Mouse (Mus musculus): ENCODE measurements around the gene Cntnap5b. TPM values are rescaled to one million over a fixed set of nuclear protein-coding genes. Genes with fewer than 3 reads are reported as not detected.

Gene Cntnap5b
- total RNA-seq, 1 experiment from 2014 or later, result not detected

- no peak for ATAC-seq (ENCODE audit: extremely low read depth, insufficient number of reproducible peaks, low FRiP score, poor library complexity, severe bottlenecking)
Measured at GRCm38 (mm10) chr1:100122410-100122935, 349.9 kb downstream of the Cntnap5b start.

DNA sequence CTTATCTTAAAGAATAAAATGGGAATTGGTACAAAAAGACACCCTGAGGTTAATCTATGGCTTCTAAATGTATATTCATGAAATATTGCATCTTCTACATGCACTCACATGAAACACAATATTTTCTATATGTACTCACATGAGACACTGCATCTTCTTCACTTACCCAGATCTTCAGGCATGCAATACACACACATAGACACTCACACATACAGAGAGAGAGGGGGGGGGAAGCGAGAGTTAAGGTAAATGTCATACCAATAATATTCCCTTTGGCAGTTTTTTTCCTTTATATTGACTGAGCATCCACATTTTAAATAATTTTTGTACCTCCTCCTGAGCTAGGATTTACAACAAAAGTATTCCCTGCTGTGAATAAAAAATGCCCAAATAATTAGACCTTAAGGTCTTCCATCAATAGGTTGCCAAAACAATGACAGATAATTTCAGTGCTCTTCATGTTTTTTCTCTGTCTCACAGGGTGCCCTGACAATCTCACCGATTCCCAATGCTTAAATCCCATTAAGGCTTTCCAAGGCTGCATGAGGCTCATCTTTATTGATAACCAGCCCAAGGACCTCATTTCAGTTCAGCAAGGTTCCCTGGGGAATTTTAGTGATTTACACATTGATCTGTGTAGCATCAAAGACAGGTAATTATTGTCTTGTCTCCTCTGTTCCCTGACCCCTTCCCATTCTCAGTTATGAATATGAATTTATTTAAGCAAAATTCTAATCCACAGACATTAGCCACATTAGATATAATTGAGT lies 391.2 kb downstream of the Cntnap5b start:
- ATAC-seq (ENCODE audit: extremely low read depth, insufficient number of reproducible peaks, low FRiP score, poor library complexity, severe bottlenecking), result no peak

GRCm38 (mm10) chr1:100171566-100171965 lies 399.0 kb downstream of the Cntnap5b start:
- ATAC-seq (ENCODE audit: extremely low read depth, insufficient number of reproducible peaks, low FRiP score, poor library complexity, severe bottlenecking), result no peak

DNA sequence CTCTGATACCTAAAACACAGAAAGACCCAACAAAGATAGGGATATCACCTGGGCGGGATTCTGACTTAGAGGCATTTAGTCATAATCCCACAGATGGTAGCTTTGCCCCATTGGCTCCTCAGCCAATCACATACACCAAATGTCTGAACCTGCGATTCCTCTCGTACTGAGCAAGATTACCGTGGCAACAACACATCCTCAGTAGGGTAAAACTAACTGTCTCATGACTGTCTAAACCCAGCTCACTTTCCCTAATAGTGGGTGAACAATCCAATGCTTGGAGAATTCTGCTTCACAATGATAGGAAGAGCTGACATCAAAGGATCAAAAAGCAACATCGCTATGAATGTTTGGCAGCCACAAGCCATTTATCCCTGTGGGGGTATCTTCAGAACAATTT lies 407.5 kb downstream of the Cntnap5b start:
- ATAC-seq (ENCODE audit: extremely low read depth, insufficient number of reproducible peaks, low FRiP score, poor library complexity, severe bottlenecking), result no peak

DNA sequence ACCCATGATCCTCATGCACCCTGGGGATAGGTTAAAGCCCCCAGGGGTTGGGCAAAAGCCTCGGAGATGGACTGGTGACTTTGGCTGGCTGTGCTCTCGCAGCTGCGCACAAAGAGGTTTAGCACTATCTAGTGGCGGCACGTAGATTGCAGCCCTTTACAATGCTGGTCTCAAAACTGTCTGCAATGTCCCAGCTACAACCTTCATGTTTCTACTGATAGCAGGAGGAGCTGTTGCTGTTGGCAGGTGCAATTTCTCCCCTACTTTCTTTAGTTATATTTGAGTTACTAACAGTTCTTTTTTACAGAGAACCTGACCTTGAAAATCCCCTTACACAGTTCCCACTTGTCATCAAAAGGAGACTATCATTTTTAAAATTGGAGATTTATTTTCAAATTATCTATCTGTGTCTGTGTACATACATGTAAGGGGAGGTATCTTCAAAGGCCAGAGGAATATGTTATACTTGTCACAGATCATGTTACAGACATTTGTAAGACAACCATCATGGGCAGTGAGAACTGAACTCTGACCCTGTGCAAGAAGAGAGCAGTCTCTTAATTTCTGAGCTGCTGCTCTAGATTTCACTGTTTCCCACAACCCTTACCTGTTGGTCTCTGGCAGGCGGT lies 459.5 kb downstream of the Cntnap5b start:
- ATAC-seq (ENCODE audit: extremely low read depth, insufficient number of reproducible peaks, low FRiP score, poor library complexity, severe bottlenecking), result no peak

DNA sequence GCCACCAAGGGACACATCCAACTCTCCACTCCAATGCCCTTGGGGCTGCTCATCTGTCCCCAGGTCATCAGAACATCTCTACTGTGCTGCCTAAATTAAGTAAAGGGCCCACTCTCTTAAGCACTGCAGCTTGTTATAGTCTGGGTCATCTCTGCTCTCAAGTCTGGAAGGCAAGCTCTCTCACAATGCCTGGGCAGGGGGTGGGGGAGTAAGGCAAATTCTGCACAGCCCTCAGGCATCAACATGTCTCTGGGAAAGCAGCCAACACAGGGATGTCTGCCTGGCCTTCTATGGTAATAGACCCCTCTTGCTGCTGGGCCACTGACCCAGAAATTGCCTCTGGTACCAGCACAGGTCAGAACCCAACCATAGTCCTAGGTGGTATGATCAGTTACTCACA lies 479.4 kb downstream of the Cntnap5b start:
- ATAC-seq (ENCODE audit: extremely low read depth, insufficient number of reproducible peaks, low FRiP score, poor library complexity, severe bottlenecking), result no peak

DNA sequence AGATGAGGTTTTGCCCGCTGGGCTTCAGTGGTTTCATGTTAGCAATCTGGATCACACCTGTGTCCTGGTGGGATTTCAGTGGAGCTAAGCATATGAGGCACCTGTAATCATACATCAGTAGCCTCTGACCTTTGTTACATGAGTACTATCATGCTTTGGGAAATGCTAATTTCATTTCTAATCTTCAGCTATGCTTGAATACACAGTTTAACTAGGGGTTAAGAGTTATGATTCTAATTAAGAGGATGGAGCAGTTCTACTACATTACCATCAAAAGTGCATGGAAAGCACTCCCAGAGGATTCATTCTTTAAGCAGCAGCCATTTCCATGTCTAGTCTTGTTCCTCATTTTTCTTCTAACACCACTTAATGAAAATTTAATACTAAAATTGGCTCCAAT lies 538.1 kb downstream of the Cntnap5b start:
- ATAC-seq (ENCODE audit: extremely low read depth, insufficient number of reproducible peaks, low FRiP score, poor library complexity, severe bottlenecking), result no peak

- ATAC-seq (ENCODE audit: extremely low read depth, insufficient number of reproducible peaks, low FRiP score, poor library complexity, severe bottlenecking), result no peak
Measured at GRCm38 (mm10) chr1:100331066-100331465, 558.5 kb downstream of the Cntnap5b start.

DNA sequence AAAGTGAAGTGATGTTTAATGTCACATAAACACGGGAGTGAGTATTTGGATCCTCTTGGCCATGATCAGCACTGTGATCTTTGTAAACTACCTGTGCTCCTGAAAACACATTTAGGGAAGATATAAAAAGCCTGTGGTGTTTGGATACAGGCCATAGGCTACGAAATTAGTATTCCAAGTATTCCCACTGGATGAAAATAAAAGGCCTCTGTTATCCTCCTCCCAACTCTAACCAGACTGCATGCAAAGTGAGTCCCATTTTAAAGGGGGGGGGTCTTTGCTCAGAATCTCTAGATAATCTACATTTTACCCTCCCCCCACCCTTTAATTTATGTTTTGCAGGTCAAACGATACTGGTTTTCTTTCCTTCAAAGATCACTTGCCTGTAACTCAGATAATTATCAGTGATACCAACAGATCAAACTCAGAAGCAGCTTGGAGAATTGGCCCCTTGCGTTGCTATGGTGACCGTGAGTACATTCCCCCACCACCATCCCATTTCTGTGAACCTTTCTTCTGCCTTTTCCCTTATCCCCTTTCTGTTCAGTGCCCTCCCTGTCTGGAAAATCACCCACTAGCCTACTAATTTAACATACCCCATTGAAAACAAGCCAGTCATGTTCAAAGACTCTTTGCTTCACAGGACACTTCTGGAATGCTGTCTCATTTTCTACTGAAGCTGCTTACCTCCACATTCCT lies 597.0 kb downstream of the Cntnap5b start:
- ATAC-seq (ENCODE audit: extremely low read depth, insufficient number of reproducible peaks, low FRiP score, poor library complexity, severe bottlenecking), result no peak

GRCm38 (mm10) chr1:100386252-100386651 lies 613.7 kb downstream of the Cntnap5b start:
- no peak for ATAC-seq (ENCODE audit: extremely low read depth, insufficient number of reproducible peaks, low FRiP score, poor library complexity, severe bottlenecking)

DNA sequence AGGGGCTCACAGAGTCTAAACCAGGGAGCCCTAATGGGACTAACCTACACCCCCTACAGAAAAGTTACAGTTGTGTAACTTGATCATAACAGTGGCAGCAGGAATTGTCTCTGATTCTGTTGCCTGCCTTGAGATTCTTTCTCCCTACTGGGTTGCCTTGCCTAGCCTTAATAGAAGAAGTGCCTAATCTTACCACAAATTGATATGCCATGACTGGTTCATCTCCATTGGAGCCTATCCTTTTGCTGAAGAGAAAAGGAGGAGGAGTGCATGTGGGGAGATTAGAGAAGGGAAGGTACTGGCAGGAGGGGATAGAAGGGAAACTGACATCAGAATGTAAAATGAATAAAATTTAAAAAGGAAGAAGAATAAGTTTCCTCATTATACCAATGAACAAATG lies 621.5 kb downstream of the Cntnap5b start:
- ATAC-seq (ENCODE audit: extremely low read depth, insufficient number of reproducible peaks, low FRiP score, poor library complexity, severe bottlenecking), result no peak

GRCm38 (mm10) chr1:100416658-100417224 lies 644.2 kb downstream of the Cntnap5b start:
- ATAC-seq (ENCODE audit: extremely low read depth, insufficient number of reproducible peaks, low FRiP score, poor library complexity, severe bottlenecking), result no peak

- ATAC-seq (ENCODE audit: extremely low read depth, insufficient number of reproducible peaks, low FRiP score, poor library complexity, severe bottlenecking), result no peak
Measured at GRCm38 (mm10) chr1:100430038-100430774, 657.6 kb downstream of the Cntnap5b start.

GRCm38 (mm10) chr1:100463877-100464276 lies 691.3 kb downstream of the Cntnap5b start:
- no peak for ATAC-seq (ENCODE audit: extremely low read depth, insufficient number of reproducible peaks, low FRiP score, poor library complexity, severe bottlenecking)

DNA sequence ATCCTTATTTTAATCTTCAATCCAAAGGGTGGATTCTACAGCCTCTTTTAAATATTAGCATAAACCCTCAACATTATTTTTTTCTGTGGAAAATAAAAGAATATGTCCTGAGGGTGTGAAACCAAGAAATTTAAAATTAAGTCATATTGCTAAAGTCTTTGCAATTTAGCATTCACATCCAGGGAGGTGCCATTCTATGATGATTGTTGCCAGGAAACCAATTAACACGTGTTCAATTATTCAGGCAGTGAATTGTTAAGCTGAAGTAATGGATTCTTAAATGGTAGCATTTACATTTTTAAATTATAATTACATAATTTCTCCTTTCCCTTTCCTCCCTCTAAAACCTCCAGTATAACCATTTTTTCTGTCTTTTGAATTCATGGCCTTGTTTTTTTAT lies 692.7 kb downstream of the Cntnap5b start:
- no peak for ATAC-seq (ENCODE audit: extremely low read depth, insufficient number of reproducible peaks, low FRiP score, poor library complexity, severe bottlenecking)

- ATAC-seq (ENCODE audit: extremely low read depth, insufficient number of reproducible peaks, low FRiP score, poor library complexity, severe bottlenecking), result no peak
Measured at GRCm38 (mm10) chr1:100467595-100467994, 695.0 kb downstream of the Cntnap5b start.

- no peak for ATAC-seq (ENCODE audit: extremely low read depth, insufficient number of reproducible peaks, low FRiP score, poor library complexity, severe bottlenecking)
Measured at GRCm38 (mm10) chr1:100509866-100510265, 737.3 kb downstream of the Cntnap5b start.
